Mouse (Mus musculus): Measurements from ENCODE around the gene Uap1l1. TPM values are rescaled to one million over a fixed set of nuclear protein-coding genes. Genes with fewer than 3 reads are reported as not detected.

Gene Uap1l1
- polyA plus RNA-seq, 1 experiment from 2014 or later: 4.1 TPM

DNA sequence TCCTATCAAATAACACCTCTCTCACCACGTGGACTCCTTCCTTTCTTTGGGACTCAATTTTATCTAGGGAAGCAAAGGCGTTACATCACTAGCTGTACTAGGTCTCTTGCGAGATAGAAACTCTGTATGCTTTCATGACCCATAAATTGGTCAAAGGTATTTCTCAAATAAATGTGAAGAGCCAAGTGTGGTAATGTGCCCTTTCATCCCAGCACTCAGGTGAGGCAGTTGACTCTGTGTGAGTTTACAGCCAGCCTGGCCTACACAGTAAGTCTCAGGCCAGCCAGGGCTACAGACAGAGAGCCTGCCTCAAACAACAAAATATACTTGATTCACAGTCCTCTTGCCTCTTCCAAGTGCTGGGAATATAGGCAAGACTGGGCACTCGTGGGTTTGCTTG is 5.6 kb downstream of the Uap1l1 start:
- Histone ChIP-seq H3K9me3 (ENCODE audit: control insufficient read depth, low read length) (no peaks in the 10 kb centered on the region), H3K27me3 (ENCODE audit: control insufficient read depth, insufficient read depth, low read length) (peaks cover 16% of the 10 kb centered on the region), H3K27ac (ENCODE audit: low read depth, low read length) (no peak overlapping the region), H3K4me2 (replicated peaks; ENCODE audit: low read depth, low read length) (no peak overlapping the region), H3K36me3 (ENCODE audit: control insufficient read depth, insufficient read depth, low read length) (no peaks in the 10 kb centered on the region), H3K4me1 (replicated peaks; ENCODE audit: control insufficient read depth, insufficient read depth, low read length) (peaks cover 9% of the 10 kb centered on the region), H3K9ac (ENCODE audit: low read depth, low read length) (no peak overlapping the region), H3K4me3 (ENCODE audit: low read depth, low read length) (no peak overlapping the region)
- 85% methylated on average over 4 of the region's 4 CpGs for WGBS
- DNase-seq (ENCODE audit: low spot score) (no peak), ATAC-seq (ENCODE audit: low FRiP score) (no peak)

DNA sequence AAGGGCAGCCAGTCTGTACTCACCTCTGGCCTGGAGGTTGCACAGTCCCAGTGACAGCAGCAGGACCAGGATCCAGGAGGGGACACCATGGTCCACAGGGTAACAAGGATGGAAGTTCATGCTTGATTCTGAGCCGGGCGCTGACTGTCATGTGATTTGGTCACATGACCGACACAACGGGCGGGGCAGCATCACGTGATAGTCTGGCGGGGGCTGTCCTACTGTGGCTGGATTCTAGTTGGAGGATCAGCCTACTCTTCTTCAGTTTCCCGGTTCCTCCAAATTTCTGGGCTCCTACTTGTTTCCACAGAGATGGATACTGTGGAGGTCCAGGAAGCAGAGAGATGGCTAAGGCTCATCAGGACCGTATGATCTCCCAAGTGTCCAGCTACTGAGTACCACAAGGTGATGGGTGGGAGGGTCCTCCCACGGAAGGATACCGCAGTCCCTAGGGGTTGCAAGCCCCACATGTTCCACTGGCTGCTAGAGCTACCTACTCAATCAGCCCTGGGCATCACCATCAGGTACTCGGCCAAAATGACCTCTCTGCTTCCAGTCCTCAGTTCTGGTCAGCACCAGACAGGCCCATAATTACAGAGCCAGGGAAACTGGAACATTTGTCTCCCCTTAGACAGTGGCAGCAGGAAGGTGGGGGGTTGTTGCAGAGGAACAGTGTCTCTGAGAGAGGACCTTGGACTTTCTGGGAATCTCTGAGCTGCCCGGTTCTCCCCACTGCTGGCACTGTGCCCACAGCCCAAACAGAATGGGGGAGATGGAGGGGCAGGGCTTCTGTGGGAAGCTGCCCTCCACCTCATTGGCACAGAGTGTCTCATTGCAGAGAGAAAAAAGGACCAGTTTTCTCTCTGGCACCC is 9.0 kb downstream of the Uap1l1 start, which contains the start of gene Dpp7:
Dpp7 (minus strand) TSS at position 152 of the 872 bp plus-strand sequence.
- peak; percentile 92 for DNase-seq (ENCODE audit: low spot score)
- Histone ChIP-seq H3K4me2 (replicated peaks; ENCODE audit: low read depth, low read length) (peak within 1 kb of the TSS; percentile 84), H3K27me3 (ENCODE audit: control insufficient read depth, insufficient read depth, low read length) (no peaks in the 10 kb centered on the region), H3K4me1 (replicated peaks; ENCODE audit: control insufficient read depth, insufficient read depth, low read length) (peaks cover 7% of the 10 kb centered on the region), H3K36me3 (ENCODE audit: control insufficient read depth, insufficient read depth, low read length) (peaks cover 6% of the 10 kb centered on the region; the same call in 1 of the 2 replicates), H3K9me3 (ENCODE audit: control insufficient read depth, low read length) (no peaks in the 10 kb centered on the region), H3K9ac (ENCODE audit: low read depth, low read length) (peak within 1 kb of the TSS; percentile 70), H3K27ac (ENCODE audit: low read depth, low read length) (no peak within 1 kb of the TSS), H3K4me3 (ENCODE audit: low read depth, low read length) (peak within 1 kb of the TSS; percentile 50)
- ATAC-seq (ENCODE audit: low FRiP score): peak; percentile 90
- 8% methylated on average over 13 of the region's 13 CpGs for WGBS

DNA sequence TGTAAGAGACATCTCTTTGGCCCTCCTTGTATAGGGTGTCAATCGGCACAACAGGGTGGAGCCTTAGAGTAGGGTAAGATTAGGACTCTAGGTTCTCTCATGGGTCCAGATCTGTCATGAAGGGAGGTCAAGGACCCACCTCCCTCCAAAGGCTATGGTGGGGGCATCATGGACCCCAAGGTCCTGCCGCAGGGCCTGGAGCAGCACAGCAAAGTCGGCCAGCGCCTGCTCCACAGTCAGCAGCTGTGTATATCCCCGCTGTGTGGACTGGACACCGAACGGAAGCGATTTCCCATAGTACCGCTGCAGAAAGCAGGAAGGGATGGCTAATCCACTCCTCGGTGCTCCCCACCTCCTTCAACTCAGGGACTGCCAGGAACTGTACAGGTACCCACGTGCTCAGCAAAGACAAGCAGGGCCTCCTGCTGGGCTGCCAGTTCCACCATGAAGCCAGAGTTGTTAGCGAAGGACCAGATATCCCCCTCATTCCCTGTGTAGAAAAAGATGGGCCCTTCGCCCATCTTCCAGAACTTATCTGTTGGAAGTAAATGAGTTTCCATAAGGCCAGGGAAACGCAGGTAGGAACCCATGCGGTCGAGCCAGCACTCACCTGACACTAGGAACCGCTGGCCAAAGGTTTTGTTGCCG is 9.9 kb downstream of the Uap1l1 start:
- Histone ChIP-seq H3K36me3 (ENCODE audit: control insufficient read depth, insufficient read depth, low read length) (peaks cover 6% of the 10 kb centered on the region; the same call in 1 of the 2 replicates), H3K9me3 (ENCODE audit: control insufficient read depth, low read length) (no peaks in the 10 kb centered on the region), H3K27me3 (ENCODE audit: control insufficient read depth, insufficient read depth, low read length) (no peaks in the 10 kb centered on the region), H3K4me2 (replicated peaks; ENCODE audit: low read depth, low read length) (peak overlapping the region; percentile 84), H3K27ac (ENCODE audit: low read depth, low read length) (no peak overlapping the region), H3K4me1 (replicated peaks; ENCODE audit: control insufficient read depth, insufficient read depth, low read length) (peaks cover 7% of the 10 kb centered on the region), H3K9ac (ENCODE audit: low read depth, low read length) (peak overlapping the region; percentile 60), H3K4me3 (ENCODE audit: low read depth, low read length) (peak overlapping the region; percentile 50)
- ATAC-seq (ENCODE audit: low FRiP score) (0 out of 2 replicates have a peak, but pooled peaks have one; percentile 1), DNase-seq (ENCODE audit: low spot score) (no peak)
- WGBS: 37% methylated on average over 18 of the region's 18 CpGs

DNA sequence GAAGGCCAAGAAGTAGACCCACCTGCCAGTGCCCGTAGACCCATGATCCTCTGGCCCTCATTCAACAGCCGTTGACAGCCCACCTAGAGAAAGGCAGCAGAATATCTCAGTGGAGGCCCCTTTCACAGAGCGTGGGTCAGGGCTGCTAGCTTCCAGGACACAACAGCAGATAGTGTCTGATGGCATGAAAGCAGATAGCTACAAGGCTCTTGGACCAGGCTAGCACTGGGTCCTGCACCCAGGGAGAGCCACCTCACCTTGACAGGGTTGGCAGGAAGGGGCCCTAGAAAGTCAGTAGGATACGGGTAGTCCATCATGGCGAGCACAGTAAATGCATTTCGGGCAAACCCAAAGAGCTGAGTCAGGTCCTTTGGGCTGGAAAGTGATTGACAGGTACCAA is 11.3 kb downstream of the Uap1l1 start:
- Histone ChIP-seq H3K4me3 (ENCODE audit: low read depth, low read length) (no peak overlapping the region), H3K4me2 (replicated peaks; ENCODE audit: low read depth, low read length) (no peak overlapping the region), H3K9ac (ENCODE audit: low read depth, low read length) (no peak overlapping the region; the same call in 1 of the 2 replicates), H3K9me3 (ENCODE audit: control insufficient read depth, low read length) (no peaks in the 10 kb centered on the region), H3K27ac (ENCODE audit: low read depth, low read length) (no peak overlapping the region), H3K36me3 (ENCODE audit: control insufficient read depth, insufficient read depth, low read length) (peaks cover 14% of the 10 kb centered on the region), H3K4me1 (replicated peaks; ENCODE audit: control insufficient read depth, insufficient read depth, low read length) (peaks cover 7% of the 10 kb centered on the region), H3K27me3 (ENCODE audit: control insufficient read depth, insufficient read depth, low read length) (no peaks in the 10 kb centered on the region)
- 90% methylated on average over 6 of the region's 6 CpGs for WGBS
- ATAC-seq (ENCODE audit: low FRiP score): no peak
- DNase-seq (ENCODE audit: low spot score): no peak

DNA sequence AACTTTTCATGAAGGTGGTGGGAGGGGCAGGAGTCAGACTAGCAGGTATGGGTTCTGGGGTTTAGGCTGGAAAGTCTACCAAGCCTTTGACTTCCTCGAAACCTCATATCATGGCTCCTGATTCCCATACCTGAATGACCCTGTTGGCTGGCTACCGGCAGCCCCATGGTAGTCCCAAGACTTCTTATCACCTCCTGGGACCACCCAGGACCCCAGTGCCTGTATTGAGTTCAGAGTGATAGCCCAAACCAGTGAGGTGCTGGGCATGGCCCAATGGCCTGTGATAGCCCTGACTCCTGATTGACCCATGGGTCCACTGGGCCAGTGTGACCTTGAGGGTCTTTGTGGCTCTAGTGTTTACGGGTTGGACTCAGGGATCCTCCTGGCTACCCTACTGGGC is 14.8 kb downstream of the Uap1l1 start:
- no peaks in the 10 kb centered on the region for H3K27me3 ChIP-seq (ENCODE audit: control insufficient read depth, insufficient read depth, low read length)
- no peak for ATAC-seq (ENCODE audit: low FRiP score)
- no peak overlapping the region for H3K27ac ChIP-seq (ENCODE audit: low read depth, low read length)
- H3K9ac ChIP-seq (ENCODE audit: low read depth, low read length): no peak overlapping the region
- peaks cover 22% of the 10 kb centered on the region for H3K36me3 ChIP-seq (ENCODE audit: control insufficient read depth, insufficient read depth, low read length)
- no peaks in the 10 kb centered on the region for H3K9me3 ChIP-seq (ENCODE audit: control insufficient read depth, low read length)
- peaks cover 7% of the 10 kb centered on the region for H3K4me1 ChIP-seq (replicated peaks; ENCODE audit: control insufficient read depth, insufficient read depth, low read length)
- 94% methylated on average over 3 of the region's 3 CpGs for WGBS
- no peak overlapping the region for H3K4me2 ChIP-seq (replicated peaks; ENCODE audit: low read depth, low read length)
- no peak overlapping the region for H3K4me3 ChIP-seq (ENCODE audit: low read depth, low read length)
- no peak for DNase-seq (ENCODE audit: low spot score)

DNA sequence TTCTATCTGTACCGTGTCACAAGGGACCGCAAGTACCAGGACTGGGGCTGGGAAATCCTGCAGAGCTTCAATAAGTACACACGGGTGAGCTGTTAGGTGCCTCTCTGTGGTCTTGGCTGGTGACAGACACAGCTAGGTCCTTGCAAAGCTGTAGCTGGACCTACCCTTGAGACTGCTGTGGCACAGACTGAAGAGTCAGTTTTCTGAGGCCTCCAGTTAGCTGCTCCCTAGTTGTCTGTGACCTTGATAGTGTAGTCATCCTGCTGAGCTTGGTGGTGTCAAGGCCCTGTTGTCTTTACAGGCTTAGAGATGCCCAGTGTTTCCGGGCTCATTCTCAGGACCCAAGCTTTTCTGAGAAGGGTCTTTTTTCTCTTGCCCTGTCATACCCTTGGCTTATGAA is 16.0 kb downstream of the Uap1l1 start:
- no peak overlapping the region for H3K4me2 ChIP-seq (replicated peaks; ENCODE audit: low read depth, low read length)
- WGBS: 95% methylated on average over 4 of the region's 4 CpGs
- H3K4me1 ChIP-seq (replicated peaks; ENCODE audit: control insufficient read depth, insufficient read depth, low read length): no peaks in the 10 kb centered on the region
- no peaks in the 10 kb centered on the region for H3K9me3 ChIP-seq (ENCODE audit: control insufficient read depth, low read length)
- no peak for DNase-seq (ENCODE audit: low spot score)
- H3K9ac ChIP-seq (ENCODE audit: low read depth, low read length): no peak overlapping the region
- H3K27ac ChIP-seq (ENCODE audit: low read depth, low read length): no peak overlapping the region
- no peak for ATAC-seq (ENCODE audit: low FRiP score)
- H3K4me3 ChIP-seq (ENCODE audit: low read depth, low read length): no peak overlapping the region
- no peaks in the 10 kb centered on the region for H3K27me3 ChIP-seq (ENCODE audit: control insufficient read depth, insufficient read depth, low read length)
- peaks cover 22% of the 10 kb centered on the region for H3K36me3 ChIP-seq (ENCODE audit: control insufficient read depth, insufficient read depth, low read length)

DNA sequence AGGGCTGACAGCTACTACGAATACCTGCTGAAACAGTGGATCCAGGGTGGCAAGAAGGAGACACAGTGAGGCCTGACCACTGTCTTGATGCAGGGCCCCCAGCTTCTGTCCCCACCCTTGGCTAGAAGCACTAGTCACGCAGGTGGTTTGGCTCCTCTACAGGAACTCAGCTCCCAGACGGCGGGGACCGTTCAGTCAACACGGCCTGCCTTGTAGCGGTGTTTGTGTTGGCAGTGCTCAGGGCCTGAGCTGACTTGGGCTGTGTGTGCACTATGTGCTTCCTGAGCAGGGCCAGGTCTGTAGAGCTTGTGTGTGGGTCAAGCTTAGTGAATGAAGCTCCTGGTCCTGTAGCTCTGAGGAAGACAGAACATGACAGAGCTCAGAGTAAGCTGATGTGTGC is 17.3 kb downstream of the Uap1l1 start:
- no peak for DNase-seq (ENCODE audit: low spot score)
- H3K27ac ChIP-seq (ENCODE audit: low read depth, low read length): no peak overlapping the region
- no peaks in the 10 kb centered on the region for H3K9me3 ChIP-seq (ENCODE audit: control insufficient read depth, low read length)
- H3K9ac ChIP-seq (ENCODE audit: low read depth, low read length): no peak overlapping the region
- H3K4me1 ChIP-seq (replicated peaks; ENCODE audit: control insufficient read depth, insufficient read depth, low read length): no peaks in the 10 kb centered on the region
- H3K27me3 ChIP-seq (ENCODE audit: control insufficient read depth, insufficient read depth, low read length): no peaks in the 10 kb centered on the region
- peaks cover 22% of the 10 kb centered on the region for H3K36me3 ChIP-seq (ENCODE audit: control insufficient read depth, insufficient read depth, low read length)
- no peak for ATAC-seq (ENCODE audit: low FRiP score)
- H3K4me3 ChIP-seq (ENCODE audit: low read depth, low read length): no peak overlapping the region
- 95% methylated on average over 7 of the region's 7 CpGs for WGBS
- H3K4me2 ChIP-seq (replicated peaks; ENCODE audit: low read depth, low read length): no peak overlapping the region

DNA sequence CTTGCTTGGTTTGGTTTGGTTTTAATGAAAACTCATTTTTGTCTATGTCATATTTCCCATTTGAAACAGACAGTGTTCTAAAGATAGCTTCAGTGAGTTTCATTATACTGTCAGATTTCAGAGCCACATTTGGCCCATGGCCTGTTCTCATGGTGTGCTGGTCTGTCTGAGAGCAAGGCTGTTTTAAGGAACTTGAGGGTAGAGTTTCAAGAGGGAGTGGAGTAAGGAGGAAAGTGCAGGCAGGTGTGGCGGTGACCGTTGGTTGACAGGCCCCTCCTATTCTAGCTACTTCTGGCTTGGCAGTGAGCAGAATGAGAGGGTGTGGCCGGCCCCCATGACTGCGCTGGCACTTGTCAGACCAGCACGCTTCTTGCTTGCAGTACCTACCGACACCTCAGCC is 27.2 kb downstream of the Uap1l1 start:
- 94% methylated on average over 6 of the region's 6 CpGs for WGBS
- Histone ChIP-seq H3K4me2 (replicated peaks; ENCODE audit: low read depth, low read length) (no peak overlapping the region), H3K27ac (ENCODE audit: low read depth, low read length) (no peak overlapping the region), H3K9ac (ENCODE audit: low read depth, low read length) (no peak overlapping the region), H3K27me3 (ENCODE audit: control insufficient read depth, insufficient read depth, low read length) (no peaks in the 10 kb centered on the region), H3K4me1 (replicated peaks; ENCODE audit: control insufficient read depth, insufficient read depth, low read length) (peaks cover 2% of the 10 kb centered on the region; the same call in 1 of the 2 replicates), H3K9me3 (ENCODE audit: control insufficient read depth, low read length) (no peaks in the 10 kb centered on the region), H3K36me3 (ENCODE audit: control insufficient read depth, insufficient read depth, low read length) (peaks cover 6% of the 10 kb centered on the region; the same call in 1 of the 2 replicates), H3K4me3 (ENCODE audit: low read depth, low read length) (no peak overlapping the region)
- no peak for ATAC-seq (ENCODE audit: low FRiP score)
- no peak for DNase-seq (ENCODE audit: low spot score)

Data from hindbrain, embryonic 11.5 days (tissue).